Mouse (Mus musculus) neural tube, embryonic 13.5 days (tissue): ENCODE data around the gene Spg7. TPM values are rescaled to one million over a fixed set of nuclear protein-coding genes. Genes with fewer than 3 reads are reported as not detected.
"Not testable (repeated sequence)": the region's sequence is repeated elsewhere in the genome, so short reads cannot be mapped to it uniquely, and the experiment has no call there.

Experiments
- ATAC-seq: fragments of 200-750 bp; cut with Nextera tagmentation; 2 replicates; pipeline ENCODE4 v1.8.0; 2017; ENCODE audit warnings: low read depth, mild to moderate bottlenecking, moderate TSS enrichment, moderate library complexity
- H3K27ac ChIP-seq: fragments of 300-500 bp; sonication (generic); replicated peaks from 2 replicates; pipeline ENCODE4 v1.5.1; 2015; ENCODE audit warnings: moderate library complexity, mild to moderate bottlenecking, inconsistent platforms
- H3K27me3 ChIP-seq: fragments of 300-500 bp; sonication (generic); 2 replicates; pipeline ENCODE4 v1.6.1; 2015; ENCODE audit warnings: mild to moderate bottlenecking, inconsistent platforms
- H3K36me3 ChIP-seq: fragments of 300-500 bp; sonication (generic); 2 replicates; pipeline ENCODE4 v1.6.1; 2015; ENCODE audit warnings: mild to moderate bottlenecking, inconsistent platforms
- H3K4me1 ChIP-seq: fragments of 300-500 bp; sonication (generic); replicated peaks from 2 replicates; pipeline ENCODE4 v1.6.1; 2015; ENCODE audit warnings: inconsistent platforms
- H3K4me2 ChIP-seq: fragments of 300-500 bp; sonication (generic); 2 replicates; pipeline ENCODE4 v1.6.1; 2015; ENCODE audit warnings: inconsistent platforms, mild to moderate bottlenecking, moderate library complexity
- H3K4me3 ChIP-seq: fragments of 300-500 bp; sonication (generic); 2 replicates; pipeline ENCODE4 v1.5.1; 2015; ENCODE audit warnings: mild to moderate bottlenecking, inconsistent platforms
- H3K9ac ChIP-seq: fragments of 300-500 bp; sonication (generic); 2 replicates; pipeline ENCODE4 v1.6.1; 2015; ENCODE audit warnings: moderate library complexity, mild to moderate bottlenecking, inconsistent platforms
- H3K9me3 ChIP-seq: fragments of 300-500 bp; sonication (generic); 2 replicates; pipeline ENCODE4 v1.6.1; 2016; ENCODE audit warnings: inconsistent platforms
- WGBS: fragments of 180-500 bp; shearing (Covaris S2); methylation state at CpG from one replicate; pipeline ENCODE4 v1.1.7; 2015; 5-methylcytosine and 5-hydroxymethylcytosine counted together
- polyA plus RNA-seq: library from polyadenylated mRNA; unstranded; fragments of >200 nt; fragmentation: Nextera tagmentation; extraction: Ambion mirVana; gene quantifications from 2 replicates; pipeline ENCODE4 v1.2.1, GENCODE M21; 2015

Spg7 gene
- 48.7 and 50.1 TPM in 2 replicates for polyA plus RNA-seq

- Histone ChIP-seq H3K9ac (peak within 1 kb of the TSS; percentile 90; the same call in 1 of the 2 replicates), H3K9me3 (no peaks in the 10 kb centered on the region), H3K27ac (0 out of 2 replicates have a peak within 1 kb of the TSS, but pooled peaks have one; percentile 93), H3K36me3 (no peaks in the 10 kb centered on the region), H3K4me2 (no peak within 1 kb of the TSS), H3K4me1 (peaks cover 33% of the 10 kb centered on the region), H3K4me3 (no peak within 1 kb of the TSS), H3K27me3 (no peaks in the 10 kb centered on the region)
- WGBS = 78% methylated on average over 7 of the region's 7 CpGs
- no peak for ATAC-seq
Observed at GRCm38 (mm10) chr8:123062721-123063120, at the start of gene Spg7. Spg7 (plus strand) TSS chr8:123062942.

DNA sequence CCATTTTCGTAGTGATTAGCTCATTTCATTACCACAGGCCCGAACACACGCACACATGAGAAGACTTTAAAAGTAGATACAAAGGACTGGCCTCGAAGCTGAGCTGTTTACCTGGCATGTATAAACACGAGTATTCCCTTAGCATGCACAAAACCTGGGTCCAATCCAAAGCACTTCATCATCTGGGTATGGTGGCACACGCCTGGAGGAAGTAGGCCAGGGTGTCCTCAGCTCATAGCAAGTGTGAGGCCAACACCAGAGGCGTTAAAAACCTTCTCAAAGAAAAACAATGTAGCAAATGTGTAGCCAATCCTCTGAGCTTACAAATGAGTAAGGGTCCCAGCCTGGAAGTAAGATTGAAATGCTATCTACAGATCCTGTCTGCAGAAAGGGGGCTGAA, 48.3 kb upstream of the Spg7 start:
- no peaks in the 10 kb centered on the region for H3K9me3 ChIP-seq
- H3K4me3 ChIP-seq = no peak overlapping the region
- H3K4me2 ChIP-seq = no peak overlapping the region
- H3K4me1 ChIP-seq = peaks cover 24% of the 10 kb centered on the region
- WGBS = 85% methylated on average over 7 of the region's 7 CpGs
- no peaks in the 10 kb centered on the region for H3K27me3 ChIP-seq
- H3K9ac ChIP-seq = no peak overlapping the region
- H3K36me3 ChIP-seq = no peaks in the 10 kb centered on the region
- no peak overlapping the region for H3K27ac ChIP-seq
- no peak for ATAC-seq

- no peak for ATAC-seq
- no peak overlapping the region for H3K4me2 ChIP-seq
- no peaks in the 10 kb centered on the region for H3K9me3 ChIP-seq
- no peaks in the 10 kb centered on the region for H3K27me3 ChIP-seq
- H3K36me3 ChIP-seq = no peaks in the 10 kb centered on the region
- no peak overlapping the region for H3K27ac ChIP-seq
- H3K4me3 ChIP-seq = no peak overlapping the region
- peaks cover 28% of the 10 kb centered on the region for H3K4me1 ChIP-seq
- no peak overlapping the region for H3K9ac ChIP-seq
- 83% methylated on average over 3 of the region's 3 CpGs for WGBS
Observed at GRCm38 (mm10) chr8:123015074-123015473, 47.7 kb upstream of the Spg7 start.

- Histone ChIP-seq H3K4me3 (no peak overlapping the region), H3K4me1 (peaks cover 45% of the 10 kb centered on the region), H3K9me3 (no peaks in the 10 kb centered on the region), H3K9ac (no peak overlapping the region), H3K27me3 (no peaks in the 10 kb centered on the region), H3K36me3 (no peaks in the 10 kb centered on the region), H3K27ac (no peak overlapping the region), H3K4me2 (no peak overlapping the region)
- ATAC-seq = no peak
- 94% methylated on average over 4 of the region's 4 CpGs for WGBS
Observed at GRCm38 (mm10) chr8:123017143-123017542, 45.6 kb upstream of the Spg7 start.

DNA sequence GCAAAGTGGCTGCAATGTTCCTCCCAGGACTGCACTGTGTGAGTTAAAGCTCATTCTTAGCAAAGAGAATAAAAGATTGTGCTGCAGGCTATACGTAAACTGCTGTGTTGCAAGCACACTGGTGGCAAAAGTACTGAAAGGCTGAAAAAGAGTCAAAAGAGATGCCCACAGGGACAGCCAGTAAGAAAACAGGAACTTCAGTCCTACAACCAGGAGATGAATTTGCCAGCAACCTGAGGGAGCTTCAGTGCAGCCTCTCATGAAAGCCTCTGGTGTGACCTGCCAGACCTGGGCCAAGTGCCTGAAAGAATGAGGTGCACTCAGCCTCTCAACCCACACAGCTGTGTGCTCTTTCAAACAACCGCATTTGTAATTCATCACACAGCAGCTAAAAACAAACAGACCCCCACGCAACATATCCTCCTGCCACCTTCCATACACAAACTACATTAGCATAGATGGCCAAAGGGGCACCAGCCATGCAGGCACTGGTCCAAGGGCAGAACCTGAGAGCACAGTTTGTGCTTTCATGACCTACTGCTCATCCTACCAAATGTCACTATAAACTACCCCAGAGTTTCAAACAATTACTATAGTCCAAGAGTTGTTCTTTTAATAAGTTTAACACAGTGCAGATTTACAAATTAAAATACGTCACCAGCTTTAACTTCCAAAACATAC, 44.1 kb upstream of the Spg7 start:
- Histone ChIP-seq H3K36me3 (no peaks in the 10 kb centered on the region), H3K4me3 (no peak overlapping the region), H3K27me3 (no peaks in the 10 kb centered on the region), H3K4me1 (peaks cover 45% of the 10 kb centered on the region), H3K27ac (no peak overlapping the region), H3K9me3 (no peaks in the 10 kb centered on the region), H3K4me2 (no peak overlapping the region), H3K9ac (no peak overlapping the region)
- 62% methylated on average over 4 of the region's 4 CpGs for WGBS
- no peak for ATAC-seq

- H3K9ac ChIP-seq = no peak overlapping the region
- no peak for ATAC-seq
- H3K9me3 ChIP-seq = no peaks in the 10 kb centered on the region
- no peaks in the 10 kb centered on the region for H3K36me3 ChIP-seq
- H3K4me2 ChIP-seq = no peak overlapping the region
- H3K4me3 ChIP-seq = no peak overlapping the region
- no peaks in the 10 kb centered on the region for H3K27me3 ChIP-seq
- 64% methylated on average over 2 of the region's 2 CpGs for WGBS
- no peak overlapping the region for H3K27ac ChIP-seq
- peaks cover 45% of the 10 kb centered on the region for H3K4me1 ChIP-seq
Observed at GRCm38 (mm10) chr8:123020084-123020483, 42.7 kb upstream of the Spg7 start.

DNA sequence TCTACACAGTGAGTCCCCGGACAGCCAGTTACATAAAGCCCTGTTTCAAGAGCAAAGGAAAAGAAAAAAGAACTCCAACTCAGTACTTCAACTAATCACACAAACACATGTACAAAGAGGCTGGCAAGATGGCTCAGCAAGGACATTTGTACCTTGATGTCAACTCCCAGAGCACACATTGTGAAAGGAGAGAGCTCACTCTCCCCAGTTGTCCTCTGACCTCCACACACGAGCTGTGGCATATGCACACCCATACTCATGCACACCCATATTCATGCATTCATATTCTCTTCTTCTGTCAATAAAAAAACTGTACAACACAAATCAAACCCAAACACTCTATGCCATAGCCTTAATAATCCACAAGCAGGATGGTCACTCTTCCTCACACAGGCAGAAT, 41.9 kb upstream of the Spg7 start:
- Histone ChIP-seq H3K4me1 (peaks cover 43% of the 10 kb centered on the region), H3K4me2 (no peak overlapping the region), H3K36me3 (no peaks in the 10 kb centered on the region), H3K9ac (no peak overlapping the region), H3K27me3 (no peaks in the 10 kb centered on the region), H3K27ac (0 out of 2 replicates have a peak overlapping the region, but pooled peaks have one; percentile 9), H3K9me3 (no peaks in the 10 kb centered on the region), H3K4me3 (no peak overlapping the region)
- ATAC-seq = no peak
- 76% methylated on average over 2 of the region's 2 CpGs for WGBS

- H3K4me2 ChIP-seq = no peak overlapping the region
- no peak overlapping the region for H3K4me3 ChIP-seq
- H3K9me3 ChIP-seq = no peaks in the 10 kb centered on the region
- 59% methylated on average over 1 of the region's 1 CpGs for WGBS
- H3K4me1 ChIP-seq = peaks cover 39% of the 10 kb centered on the region
- H3K27ac ChIP-seq = no peak overlapping the region
- ATAC-seq = no peak
- H3K27me3 ChIP-seq = no peaks in the 10 kb centered on the region
- no peak overlapping the region for H3K9ac ChIP-seq
- H3K36me3 ChIP-seq = no peaks in the 10 kb centered on the region
Observed at GRCm38 (mm10) chr8:123021259-123021658, 41.5 kb upstream of the Spg7 start.

DNA sequence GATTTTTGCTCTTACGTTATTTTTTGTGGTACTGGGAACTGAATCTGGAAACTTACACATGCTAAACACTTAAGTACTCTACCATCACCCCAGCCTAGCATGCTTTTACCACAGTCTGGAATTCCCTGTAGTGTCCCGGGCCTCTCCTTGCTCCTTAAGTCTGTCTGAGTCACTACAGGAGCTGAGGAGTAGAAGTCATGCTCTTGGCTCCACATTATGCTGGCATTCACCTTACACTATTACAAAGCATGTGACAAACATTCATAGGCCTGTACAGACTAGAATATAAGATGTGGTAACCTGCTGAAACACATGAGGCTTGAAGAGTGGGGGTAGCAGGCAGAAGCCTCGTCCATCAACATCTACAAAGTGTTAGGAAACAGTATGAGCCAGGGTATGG, 40.0 kb upstream of the Spg7 start:
- no peaks in the 10 kb centered on the region for H3K27me3 ChIP-seq
- no peaks in the 10 kb centered on the region for H3K36me3 ChIP-seq
- H3K9me3 ChIP-seq = no peaks in the 10 kb centered on the region
- H3K4me3 ChIP-seq = no peak overlapping the region
- ATAC-seq = no peak
- H3K27ac ChIP-seq = no peak overlapping the region
- WGBS = 87% methylated on average over 3 of the region's 3 CpGs
- peaks cover 32% of the 10 kb centered on the region for H3K4me1 ChIP-seq
- no peak overlapping the region for H3K4me2 ChIP-seq
- H3K9ac ChIP-seq = no peak overlapping the region

DNA sequence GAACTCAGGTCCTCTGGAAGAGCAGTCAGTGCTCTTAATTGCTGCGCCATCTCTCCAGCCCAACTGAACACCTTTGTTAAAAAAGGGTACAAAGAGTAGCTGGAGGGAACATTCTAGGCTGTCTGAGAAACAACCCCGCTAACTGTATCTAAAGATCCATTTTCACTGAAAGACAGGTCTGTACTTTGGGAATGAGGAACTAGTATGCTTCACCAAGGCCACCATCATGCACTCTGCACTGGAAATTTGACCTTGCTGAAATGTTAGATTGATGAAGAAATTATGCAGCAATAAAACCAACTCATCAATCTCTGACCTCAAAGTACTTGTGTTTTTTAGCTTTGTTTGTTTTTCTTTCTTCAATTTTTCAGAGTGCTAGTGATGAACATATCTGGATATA, 38.5 kb upstream of the Spg7 start:
- WGBS = 94% methylated on average over 2 of the region's 2 CpGs
- peaks cover 21% of the 10 kb centered on the region for H3K4me1 ChIP-seq

DNA sequence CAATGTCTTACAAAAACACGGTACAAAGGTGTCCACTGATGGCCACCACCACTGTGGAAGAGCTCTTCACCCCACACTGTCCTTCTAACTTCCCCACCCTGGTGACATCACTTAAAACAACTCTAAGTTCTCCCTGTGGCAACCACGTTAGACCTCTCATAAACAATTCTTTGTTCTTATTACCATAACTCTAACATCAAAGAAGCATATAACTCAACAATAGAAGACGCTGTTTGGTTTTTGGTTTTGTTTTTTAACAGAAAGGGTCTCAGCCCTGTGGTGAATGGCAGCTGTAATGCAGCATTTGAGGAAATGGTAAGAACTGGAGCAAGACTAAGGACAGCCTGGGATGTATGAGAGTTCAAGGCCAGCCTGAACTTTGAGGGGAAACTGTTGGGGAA, 36.8 kb upstream of the Spg7 start:
- Histone ChIP-seq H3K36me3 (no peaks in the 10 kb centered on the region), H3K9me3 (no peaks in the 10 kb centered on the region), H3K27ac (no peak overlapping the region), H3K27me3 (no peaks in the 10 kb centered on the region), H3K9ac (no peak overlapping the region), H3K4me1 (peaks cover 10% of the 10 kb centered on the region), H3K4me3 (no peak overlapping the region), H3K4me2 (no peak overlapping the region)
- WGBS = 85% methylated on average over 3 of the region's 3 CpGs
- ATAC-seq = no peak

More for the DNA sequence above, 38.5 kb upstream of the Spg7 start:
- no peak overlapping the region for H3K9ac ChIP-seq
- no peak overlapping the region for H3K4me2 ChIP-seq
- H3K9me3 ChIP-seq = no peaks in the 10 kb centered on the region
- no peak overlapping the region for H3K27ac ChIP-seq
- no peaks in the 10 kb centered on the region for H3K27me3 ChIP-seq
- no peaks in the 10 kb centered on the region for H3K36me3 ChIP-seq
- ATAC-seq = no peak
- H3K4me3 ChIP-seq = no peak overlapping the region

DNA sequence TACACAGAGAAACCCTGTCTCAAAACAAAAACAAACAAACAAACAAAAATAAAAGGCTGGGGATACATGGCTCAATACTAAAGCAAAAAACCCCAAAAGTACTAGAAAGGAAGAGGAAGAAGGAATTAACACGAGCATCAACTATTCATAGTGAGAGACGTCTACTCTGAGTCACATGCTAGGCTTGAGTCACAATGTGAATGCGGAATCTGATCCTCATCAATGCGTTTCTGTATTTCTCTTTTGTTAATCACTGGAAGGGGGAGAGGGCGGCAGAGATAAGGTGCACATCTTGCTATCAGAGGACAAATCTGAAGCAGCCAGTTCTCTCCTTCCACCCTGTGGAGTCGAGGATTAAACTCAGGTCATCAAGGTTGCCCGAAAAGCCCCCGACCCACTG, 35.0 kb upstream of the Spg7 start:
- H3K27me3 ChIP-seq = no peaks in the 10 kb centered on the region
- no peaks in the 10 kb centered on the region for H3K9me3 ChIP-seq
- ATAC-seq = no peak
- H3K4me3 ChIP-seq = no peak overlapping the region
- H3K4me1 ChIP-seq = peaks cover 15% of the 10 kb centered on the region
- WGBS = 93% methylated on average over 8 of the region's 8 CpGs
- no peaks in the 10 kb centered on the region for H3K36me3 ChIP-seq
- no peak overlapping the region for H3K27ac ChIP-seq
- no peak overlapping the region for H3K9ac ChIP-seq
- H3K4me2 ChIP-seq = no peak overlapping the region

DNA sequence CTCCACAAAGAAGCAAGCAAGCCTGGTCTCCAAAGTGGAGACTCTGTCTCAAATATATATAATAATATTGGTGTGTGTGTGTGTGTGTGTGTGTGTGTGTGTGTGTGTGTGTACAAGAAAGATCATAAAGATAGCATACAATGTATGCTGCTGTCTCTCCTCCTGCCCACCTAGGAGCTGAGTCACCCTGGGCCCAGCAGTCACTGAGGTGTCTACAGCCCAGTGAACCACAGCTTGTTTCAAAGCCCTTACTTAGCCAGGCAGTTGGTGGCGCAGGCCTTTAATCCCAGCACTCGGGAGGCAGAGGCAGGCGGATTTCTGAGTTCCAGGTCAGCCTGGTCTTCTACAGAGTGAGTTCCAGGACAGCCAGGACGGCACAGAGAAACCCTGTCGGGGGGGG, 32.7 kb upstream of the Spg7 start:
- H3K27me3 ChIP-seq, H3K36me3 ChIP-seq, H3K4me3 ChIP-seq, H3K9me3 ChIP-seq, H3K4me2 ChIP-seq, H3K9ac ChIP-seq, ATAC-seq, H3K27ac ChIP-seq: not testable (repeated sequence)
- WGBS = 80% methylated on average over 5 of the region's 5 CpGs
- H3K4me1 ChIP-seq = peaks cover 26% of the 10 kb centered on the region
